Mouse (Mus musculus) right cerebral cortex, postnatal 36 days (tissue): ENCODE results near the gene Sh3kbp1.

Experiments used
- DNase-seq, 2 experiments: peaks; one replicate each; pipeline ENCODE4 v3.0.0; 2022; ENCODE audit warnings: low spot score in 2 of 2, mixed read lengths in 1 of 2

The Sh3kbp1 gene

DNA sequence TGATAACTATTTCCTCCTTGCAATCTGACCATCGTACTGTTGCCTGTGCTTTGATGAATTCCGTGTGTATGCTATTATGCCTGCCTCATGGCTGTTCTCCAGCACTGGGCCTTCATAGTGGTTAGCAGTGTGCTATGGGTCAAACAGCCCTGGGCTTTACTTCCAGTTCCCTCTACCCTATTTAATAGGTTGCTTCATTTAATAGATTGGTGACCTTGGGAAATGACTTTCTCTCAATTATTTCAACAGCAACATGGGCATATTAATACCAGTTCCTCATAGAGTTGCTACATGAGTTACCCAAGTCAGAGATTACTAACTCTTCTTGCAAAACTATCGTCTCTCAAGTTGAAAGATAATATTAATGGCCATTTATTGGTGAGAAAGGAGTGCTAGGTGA, 285.0 kb downstream of the Sh3kbp1 start:
- no peak for DNase-seq

DNA sequence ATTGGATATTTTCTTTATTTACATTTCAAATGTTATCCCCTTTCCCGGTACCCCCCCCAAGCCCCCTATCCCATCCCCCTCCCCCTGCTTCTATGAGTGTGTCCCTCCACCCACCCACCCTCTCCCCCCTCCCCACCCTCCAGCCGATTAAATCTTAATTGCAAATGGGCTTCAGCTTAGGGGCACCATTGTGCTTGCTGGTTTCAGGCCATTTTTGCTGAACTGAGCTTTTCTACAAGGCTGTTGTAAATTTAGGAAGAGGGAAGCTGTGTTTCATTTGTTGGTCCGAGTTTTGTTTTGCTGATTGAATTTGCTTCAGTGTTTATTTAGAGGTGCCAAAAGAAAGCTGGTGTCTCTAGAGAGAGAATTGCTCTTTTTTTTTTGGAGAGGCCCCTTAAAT, 286.4 kb downstream of the Sh3kbp1 start:
- no peak for DNase-seq

DNA sequence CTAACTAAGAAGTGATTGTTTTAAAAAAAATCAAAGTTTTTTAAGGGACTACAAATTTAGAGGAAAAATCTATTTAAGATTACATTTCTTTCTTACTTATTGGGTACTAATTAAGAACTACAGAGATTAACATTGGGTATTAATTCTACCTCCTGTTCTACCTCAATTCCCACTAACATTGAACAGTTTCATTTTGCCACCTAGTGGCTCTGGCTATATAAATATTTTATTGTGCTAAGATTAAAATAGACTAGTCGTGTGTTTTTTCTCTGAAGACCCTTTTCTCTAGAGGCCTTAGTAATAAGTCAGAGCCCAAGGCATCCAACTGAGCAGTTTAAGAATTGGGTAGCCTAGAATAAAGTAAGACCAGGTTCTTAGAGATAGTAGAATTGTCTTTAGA, 288.1 kb downstream of the Sh3kbp1 start:
- DNase-seq, result no peak

DNA sequence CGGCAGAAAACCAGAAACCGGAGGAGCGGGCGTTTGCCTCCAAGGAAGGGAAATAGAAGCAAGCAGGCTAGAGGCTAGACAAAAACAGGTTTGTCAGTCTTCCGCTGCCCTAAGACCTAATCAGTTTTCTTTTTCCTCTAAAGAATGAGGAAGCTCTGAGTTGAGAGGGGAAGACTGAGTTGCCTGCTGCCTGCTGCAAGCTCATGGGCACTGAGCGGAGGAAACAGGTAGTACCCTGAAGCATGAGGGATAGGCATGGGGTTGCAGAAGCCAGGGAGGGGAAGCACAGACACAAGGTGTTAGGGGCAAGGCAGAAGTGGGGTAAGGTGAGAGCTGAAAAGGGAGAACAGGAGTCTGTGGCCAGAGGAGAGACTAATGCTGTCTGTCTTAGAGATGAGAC, 297.7 kb downstream of the Sh3kbp1 start:
- DNase-seq, result no peak

DNA sequence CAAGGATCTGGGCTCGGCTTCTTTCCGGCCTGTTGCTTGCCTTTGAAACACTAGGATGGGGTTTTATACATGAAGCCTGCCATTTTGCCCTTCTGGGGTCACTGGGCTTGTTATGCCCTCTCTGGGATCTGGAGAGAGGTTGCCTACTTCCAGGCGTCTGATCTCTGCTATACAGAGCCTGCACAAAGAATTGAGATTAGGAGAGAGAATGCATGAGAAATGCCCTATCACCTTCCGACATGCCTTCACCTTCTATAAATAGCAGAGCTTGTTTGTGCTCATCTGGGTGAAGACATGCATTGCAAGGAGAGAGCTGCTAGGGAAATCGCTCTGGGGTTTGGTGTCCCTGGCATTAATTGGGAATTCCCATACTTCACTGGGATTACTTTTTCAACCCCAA, 301.1 kb downstream of the Sh3kbp1 start:
- no peak for DNase-seq

DNA sequence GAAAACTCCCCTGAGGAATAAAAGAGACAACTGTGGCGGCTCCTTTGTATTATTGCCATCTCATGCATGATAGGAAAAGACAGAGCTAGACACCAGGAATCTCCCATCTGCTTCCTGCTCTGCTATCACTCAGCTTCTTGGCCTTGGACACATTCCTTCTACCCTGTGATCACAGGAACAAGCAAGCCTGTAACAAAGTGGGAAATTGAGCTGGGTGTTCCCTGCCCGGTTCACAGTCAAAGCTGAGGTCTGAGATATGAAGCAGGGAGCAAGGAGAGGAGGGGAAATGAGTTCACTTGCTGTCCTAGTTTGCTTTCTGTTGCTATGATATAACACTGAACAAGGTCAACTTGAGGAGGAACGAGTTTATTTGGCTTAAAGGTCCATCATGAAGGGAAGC, 301.8 kb downstream of the Sh3kbp1 start:
- DNase-seq, result no peak

DNA sequence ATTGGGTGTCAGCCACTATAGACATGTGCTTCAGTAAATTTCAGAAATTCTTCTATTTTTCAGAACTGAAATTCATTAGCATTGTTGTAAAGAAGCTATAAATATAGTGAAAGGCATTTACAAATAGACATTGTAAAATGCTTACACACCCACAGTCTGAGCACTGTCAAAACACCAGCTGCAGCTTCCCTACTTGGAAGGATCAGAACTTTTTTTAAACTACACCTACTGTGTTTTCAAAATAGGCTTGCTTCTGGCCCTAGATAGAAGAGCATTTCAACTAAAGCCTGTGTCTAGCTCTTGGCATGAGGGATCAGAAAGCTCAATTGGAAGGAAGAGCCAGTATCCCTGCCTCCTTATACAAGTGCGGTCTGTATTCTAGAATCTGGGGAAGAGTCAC, 305.0 kb downstream of the Sh3kbp1 start:
- peak; percentile 16 to 23 for DNase-seq

DNA sequence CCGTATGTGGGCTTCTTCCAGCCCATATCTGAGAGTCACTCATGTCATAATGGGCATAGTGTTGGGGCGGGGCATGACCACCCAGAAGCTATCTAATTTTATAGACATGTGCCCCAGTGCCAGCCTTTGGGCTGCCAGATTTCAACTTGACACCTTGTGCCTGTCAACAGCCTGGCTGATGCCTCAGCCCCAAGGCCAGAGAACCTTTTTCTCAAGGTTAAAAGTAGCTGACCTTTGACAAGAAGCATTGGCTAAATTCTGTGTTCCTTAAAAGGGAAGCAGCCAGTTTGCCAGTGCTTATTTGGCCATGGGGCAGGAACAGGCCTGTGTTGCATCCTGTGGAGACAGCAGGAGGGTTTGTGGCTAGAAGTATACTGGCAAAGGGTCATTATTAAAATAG, 315.5 kb downstream of the Sh3kbp1 start:
- DNase-seq, result no peak

DNA sequence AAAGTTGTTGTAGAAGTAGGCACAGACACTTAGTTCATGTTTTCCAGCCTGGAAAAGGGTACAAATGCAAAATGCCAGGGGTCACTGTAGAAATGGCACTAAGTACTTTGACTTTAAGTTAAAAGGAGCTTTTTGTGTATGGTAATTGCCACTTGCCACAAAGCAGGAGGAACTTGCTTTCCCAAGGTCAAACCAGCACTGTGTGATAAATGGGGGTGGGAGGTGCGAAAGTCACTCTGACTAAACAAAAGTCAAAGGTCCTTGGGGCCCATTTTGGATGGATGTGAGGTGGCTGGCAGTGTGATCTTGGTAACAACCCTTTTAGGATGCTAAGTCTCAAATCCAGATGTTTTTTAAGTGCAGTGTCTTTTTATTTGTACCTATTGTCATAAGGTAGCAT, 316.5 kb downstream of the Sh3kbp1 start:
- no peak for DNase-seq

DNA sequence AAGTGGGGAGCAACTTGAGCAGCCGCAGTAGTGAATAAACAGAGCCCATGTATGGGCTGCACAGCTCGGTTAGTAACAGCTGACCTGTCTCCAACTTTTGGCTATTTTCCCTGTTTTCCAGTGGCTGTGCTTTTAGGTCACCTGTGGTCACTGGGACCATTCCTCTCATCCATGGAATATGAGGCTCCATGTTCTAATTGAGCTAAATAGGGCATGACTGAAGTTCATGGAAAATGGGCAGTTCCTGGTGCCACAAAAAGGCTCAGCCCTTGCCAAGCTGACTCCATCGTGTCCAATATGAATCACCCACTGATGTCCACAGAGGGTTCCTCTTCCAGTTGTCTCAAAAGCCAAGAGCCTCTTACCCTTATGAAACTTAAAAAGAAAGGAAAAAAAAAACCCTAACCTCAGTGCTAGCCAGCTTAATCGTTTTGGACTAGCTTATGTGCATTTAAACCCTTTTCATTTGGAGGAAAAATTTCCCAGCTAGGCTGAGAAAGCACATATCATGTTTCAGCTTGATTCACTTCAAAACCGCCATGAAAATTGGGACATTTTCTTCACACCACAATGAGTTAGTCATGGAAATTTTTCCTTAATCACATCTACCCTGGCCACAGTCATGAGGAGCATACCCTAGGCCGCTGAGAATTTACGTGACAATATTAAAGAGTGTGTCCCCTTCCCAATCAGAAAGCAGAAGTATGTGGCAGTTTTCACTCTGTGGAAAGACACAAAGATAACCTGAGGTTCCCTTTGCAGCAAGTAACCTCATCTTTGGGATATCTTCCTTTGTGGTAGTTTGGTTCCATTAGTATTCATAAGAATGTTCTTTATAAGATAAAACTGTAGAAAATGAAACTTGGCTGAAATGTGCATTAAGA, 326.7 kb downstream of the Sh3kbp1 start:
- DNase-seq, result no peak

DNA sequence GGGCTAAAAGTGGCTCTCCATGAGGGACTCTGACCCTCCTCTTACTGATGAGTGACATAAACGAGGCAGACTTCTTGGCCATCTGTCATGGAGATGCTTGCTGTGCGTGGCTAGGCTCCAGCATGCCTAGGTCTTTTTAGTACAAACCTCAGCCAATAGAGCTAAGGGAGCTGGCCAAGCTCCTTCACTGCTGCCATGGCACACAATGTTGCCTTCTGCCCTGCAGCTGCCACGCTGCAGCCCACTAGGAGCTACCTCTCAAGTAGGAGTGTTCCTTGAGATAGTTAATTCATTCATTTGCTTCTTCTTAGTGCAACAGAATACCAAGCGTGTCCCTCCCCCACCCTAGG, 327.3 kb downstream of the Sh3kbp1 start:
- DNase-seq, result no peak

DNA sequence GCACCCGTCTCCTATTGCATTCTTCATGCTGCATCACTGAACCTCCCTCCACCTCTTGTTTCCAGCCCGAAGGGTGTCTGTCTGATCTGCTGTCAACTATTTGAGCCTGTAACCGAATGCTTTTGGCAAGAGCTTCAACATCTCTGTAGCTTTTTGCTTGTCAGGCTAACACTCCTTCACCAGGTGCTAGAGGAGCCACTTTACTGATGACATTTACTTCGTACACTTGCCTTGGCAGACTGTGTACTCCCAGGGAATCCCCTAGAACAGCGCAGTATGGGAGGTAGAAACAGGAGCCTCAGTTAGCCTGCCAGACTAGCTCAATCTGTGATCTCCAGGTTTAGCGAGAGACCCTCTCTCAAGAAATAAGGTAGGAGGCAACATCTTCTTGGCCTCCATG, 328.4 kb downstream of the Sh3kbp1 start:
- DNase-seq, result no peak

DNA sequence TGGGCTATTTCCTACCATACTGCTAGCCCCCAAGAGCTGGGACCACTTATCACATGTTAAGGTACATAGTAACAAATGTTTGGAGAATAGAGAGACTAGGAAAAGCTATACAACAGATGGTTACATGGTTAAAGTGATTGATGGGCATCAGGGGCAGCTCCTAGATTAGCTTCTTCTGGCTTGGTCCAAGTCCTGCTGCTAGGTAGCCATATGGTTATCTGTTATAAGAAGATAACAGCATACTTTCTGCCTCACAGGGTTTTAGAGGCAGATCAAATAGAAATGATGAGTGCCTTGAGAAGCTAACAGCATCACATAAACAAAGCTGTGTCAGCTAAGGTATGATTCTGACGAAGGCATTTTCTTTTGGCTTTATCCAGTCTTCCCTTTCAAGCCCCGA, 334.3 kb downstream of the Sh3kbp1 start:
- DNase-seq, result no peak

DNA sequence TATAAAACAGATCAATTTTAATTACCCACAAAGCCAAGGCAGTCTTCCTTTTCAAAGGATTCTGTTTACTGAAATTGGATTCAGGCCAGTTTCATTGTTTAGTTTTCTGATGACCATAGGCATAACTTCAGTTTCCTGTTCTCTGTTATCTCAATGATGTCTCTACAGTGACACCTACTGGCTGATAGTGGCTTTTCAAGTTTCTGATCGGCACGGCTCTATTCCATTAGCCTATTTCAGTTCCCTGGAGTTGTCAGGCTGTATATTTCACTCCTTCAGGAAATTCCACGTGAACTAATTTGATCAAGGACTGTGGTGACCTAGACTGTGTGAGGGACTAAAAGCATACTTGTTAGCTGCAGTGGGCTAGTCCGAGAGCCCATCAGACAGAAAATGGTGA, 336.2 kb downstream of the Sh3kbp1 start:
- DNase-seq, result peak; percentile 18 to 24

DNA sequence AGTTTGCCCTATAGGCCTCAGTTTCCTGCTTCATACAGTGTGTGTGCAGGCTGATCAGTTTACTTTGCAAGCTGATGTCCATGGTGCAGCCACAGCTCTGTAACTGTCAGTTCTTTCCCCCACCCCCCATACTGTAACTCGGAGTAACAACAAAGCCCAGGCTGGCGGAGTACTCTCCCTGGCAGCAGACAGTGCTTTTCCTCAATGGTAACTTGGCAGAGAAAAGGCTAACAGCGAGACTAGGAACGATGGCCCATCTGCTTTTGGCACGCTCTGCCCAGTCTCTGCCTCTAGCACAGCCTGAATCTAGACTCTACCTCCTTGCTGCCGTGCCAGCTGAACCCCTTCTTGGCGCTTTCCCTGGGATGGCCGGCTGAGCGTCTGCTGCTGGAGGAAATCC, 336.9 kb downstream of the Sh3kbp1 start:
- peak in 1 of 2 experiments; percentile 6 for DNase-seq

DNA sequence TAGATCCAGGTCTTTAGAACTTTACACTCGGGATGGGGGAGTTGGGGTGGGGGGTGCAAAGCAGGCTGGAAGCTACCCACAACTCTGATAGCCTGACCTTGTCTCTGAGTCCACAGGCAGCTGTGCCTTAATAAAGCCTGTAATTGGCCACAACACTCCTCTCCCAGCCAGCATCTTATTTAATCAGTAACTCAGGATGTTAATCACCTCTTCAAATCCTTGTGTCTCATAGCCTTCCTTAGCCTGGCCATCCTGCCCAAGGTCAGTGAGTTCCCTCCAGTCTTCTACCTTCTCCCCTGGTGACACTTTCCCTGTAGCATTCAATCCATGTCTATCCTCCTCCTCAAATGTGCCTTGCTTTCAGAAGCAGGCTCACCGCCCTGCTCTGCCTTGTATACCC, 342.0 kb downstream of the Sh3kbp1 start:
- no peak for DNase-seq

DNA sequence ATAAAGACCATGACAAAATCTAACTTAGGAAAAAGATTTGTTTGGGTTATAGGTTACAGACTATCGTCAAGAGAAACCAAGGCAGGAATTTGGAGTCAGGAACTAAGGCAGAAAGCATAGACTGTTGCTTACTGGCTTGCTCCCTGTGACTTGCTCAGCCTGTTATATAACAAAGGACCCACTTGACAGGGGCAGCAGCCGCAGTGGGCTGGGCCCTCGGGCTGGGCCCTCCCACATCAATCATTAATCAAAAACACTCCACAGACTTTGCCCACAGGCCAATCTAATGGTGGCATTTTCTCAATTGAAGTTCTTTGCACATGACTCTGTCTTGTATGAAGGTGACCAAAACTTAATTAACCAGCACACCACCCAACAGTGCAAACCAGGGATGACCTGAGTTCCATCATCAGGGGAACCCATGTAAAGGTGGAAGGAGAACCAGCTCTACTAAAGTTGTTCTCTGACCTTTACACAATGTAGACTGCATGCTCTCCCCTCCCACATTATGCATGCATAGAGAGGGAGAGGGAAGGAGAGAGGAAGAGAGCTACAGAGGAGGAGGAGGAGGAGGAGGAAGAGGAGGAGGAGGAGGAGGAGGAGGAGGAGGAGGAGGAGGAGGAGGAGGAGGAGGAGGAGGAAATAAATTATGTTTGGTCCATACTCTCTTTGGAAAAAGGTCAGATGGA, 344.2 kb downstream of the Sh3kbp1 start:
- no peak for DNase-seq

DNA sequence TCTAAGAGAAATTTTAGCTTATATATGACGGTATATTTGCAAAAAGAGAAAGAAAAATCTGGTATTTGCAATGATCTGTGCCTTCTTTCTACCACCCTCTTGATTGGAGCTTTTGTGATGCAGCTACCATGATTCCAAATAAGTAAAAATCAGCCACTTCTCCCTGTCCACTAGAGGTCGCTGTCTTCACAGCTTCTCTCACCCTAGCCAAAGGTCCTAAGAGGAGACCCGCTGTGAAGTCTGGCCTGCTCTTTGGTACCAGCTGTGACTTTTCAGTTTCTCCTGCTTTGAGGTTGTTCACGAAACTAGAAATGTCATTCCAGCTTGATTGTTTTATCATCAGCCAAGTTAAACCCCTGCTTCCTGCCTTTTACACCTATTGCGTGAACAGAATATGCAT, 346.7 kb downstream of the Sh3kbp1 start:
- no peak for DNase-seq

DNA sequence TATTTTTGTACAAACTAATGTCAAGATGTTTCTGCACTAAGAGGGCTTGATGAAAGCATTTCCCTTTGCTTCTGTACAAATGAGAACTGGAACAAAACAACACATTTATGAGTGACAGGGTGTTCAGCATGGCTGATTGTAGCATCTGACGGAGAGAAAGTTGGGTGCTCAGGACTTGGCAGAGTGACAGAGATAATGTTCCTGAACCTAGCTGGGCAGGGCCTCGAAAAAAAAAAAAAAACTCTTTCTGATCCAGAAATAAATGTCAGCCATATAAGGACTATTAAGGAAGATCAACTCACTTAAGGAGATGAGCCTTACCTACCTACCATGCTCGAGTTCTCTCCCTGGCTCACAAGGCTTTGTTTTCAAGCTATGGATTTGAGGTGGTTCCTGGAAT, 349.2 kb downstream of the Sh3kbp1 start:
- DNase-seq, result no peak

DNA sequence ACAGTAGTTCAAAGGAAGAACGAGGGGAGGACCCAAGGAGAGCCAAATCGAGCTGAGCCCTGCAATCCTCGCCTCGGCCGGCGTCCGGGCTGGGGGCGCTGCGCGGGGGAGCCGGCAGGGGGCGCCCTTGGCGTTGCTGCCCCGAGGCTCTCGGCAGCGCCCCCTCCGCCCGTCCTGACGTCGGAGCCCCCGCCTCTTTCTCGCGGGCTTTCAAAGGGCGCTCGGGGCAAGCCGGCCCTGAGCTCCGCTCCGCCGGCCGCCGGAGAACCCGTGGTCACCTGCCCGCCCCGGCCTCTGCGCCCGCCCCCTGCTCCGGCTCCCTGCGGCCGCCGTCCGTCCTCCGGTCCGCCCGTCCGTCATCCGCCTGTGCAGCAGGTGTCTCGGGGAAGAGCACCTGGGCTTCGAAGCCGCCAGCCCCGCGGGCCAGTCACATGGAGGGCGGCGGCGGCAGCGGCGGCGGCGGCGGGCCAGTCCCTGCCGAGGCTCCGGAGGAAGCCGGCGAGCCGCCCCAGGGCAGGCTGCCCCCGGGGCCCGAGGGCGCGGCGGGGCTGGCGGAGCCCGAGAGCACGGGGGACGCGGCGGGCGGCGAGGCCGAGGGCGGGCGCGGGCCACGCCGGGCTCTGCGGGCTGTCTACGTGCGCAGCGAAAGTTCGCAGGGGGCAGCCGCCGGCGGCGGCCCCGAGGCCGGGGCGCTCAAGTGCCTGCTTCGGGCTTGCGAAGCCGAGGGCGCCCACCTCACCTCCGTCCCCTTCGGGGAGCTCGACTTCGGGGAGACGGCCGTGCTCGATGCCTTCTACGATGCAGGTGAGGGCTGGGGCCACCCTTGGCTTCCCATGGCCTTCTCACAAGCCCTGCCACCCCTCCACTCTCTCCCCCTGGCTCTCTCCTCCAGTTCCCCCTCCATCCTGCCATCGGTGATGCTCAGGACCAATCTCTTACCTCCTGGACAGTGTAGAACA, 361.2 kb downstream of the Sh3kbp1 start, which contains the start of gene Map3k15:
TSS of gene Map3k15 (plus strand) at position 432 of the 959 bp plus-strand sequence.
- DNase-seq, result peak in 1 of 2 experiments; percentile 14

DNA sequence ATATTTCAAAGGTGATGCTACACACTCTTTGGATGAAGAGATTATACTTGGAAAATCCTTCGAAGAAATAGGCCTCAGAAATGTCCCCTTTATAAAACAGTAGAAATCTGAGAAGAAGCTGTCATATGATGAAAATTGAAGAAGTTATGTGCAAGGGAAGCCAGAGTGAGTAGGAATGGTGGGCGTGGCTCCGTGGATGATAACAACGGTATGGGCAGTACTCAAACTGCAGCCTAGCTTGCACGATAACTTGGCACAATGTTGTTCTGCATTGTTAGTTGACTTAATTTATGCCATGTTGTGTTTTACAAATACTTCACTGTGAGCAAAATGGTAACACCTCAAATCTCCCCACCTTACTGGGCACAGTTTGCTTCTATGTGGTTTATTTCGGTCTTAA, 368.7 kb downstream of the Sh3kbp1 start:
- no peak for DNase-seq
